Mouse (Mus musculus) E14TG2a.4 (cell line): ENCODE results near the gene Hist1h1a.

ENCODE experiments used
- CTCF ChIP-seq: conservative IDR thresholded peaks from 2 replicates; pipeline ENCODE4 v1.5.1; 2014; ENCODE audit warnings: low read length
- POU5F1 ChIP-seq: IDR thresholded peaks from 2 replicates; pipeline ENCODE4 v1.6.1; 2014; ENCODE audit warnings: low read length, borderline replicate concordance

DNA sequence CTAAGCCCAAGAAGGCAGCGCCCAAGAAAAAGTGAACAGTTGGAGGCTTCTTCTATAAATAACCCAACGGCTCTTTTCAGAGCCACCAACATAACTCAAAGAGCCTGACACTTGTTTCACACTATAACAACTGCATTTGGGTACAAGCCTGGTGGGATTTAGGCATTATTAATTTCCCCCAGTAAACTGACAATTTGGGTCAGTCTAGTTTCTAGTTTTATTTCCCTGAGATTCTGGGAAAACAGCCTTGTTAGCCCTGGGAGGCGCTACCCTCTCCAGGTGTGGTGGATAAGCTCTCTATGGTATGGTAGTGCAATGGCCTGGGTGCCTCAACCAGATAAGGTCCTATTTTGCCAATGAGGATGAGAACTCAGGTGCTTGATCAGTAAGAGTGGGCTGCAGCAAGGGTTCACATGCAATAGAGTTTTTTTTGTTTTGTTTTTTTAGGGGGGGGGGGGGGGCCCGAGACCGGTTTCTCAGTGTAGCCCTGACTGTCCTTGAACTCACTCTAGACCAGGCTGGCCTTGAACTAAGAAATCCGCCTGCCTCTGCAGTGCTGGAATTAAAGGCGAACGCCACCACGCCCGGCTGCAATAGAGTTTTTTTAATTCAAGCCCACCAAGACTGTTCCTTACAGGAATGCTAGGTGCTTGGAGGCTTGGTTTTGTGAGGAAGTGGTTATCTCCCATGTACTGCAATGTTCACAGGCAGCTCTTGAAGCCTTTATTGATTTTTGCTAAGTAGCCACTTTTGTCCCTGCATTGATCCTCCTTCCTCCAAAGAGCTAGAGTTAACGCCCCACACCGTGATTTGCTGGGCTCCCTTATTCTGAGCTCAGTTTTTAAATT is 1.1 kb downstream of the Hist1h1a start:
- TF ChIP-seq CTCF (no peak), POU5F1 (no peak)
